Mouse (Mus musculus) G1E (cell line): ENCODE results near the gene Sgcb. TPM values are rescaled to one million over a fixed set of nuclear protein-coding genes. Genes with fewer than 3 reads are reported as not detected.

Experiments
- ATAC-seq: 2 replicates; pipeline ENCODE4 v1.8.0; 2016; ENCODE audit warnings: mild to moderate bottlenecking; ENCODE audit not compliant: insufficient number of reproducible peaks, poor library complexity, low FRiP score, severe bottlenecking; ENCODE audit errors: extremely low read depth
- DNase-seq: peaks from one replicate; pipeline ENCODE4 v3.0.0; 2012; ENCODE audit warnings: low spot score
- H3K27me3 ChIP-seq: 2 replicates; pipeline ENCODE4 v1.6.1; 2012; ENCODE audit warnings: mild to moderate bottlenecking, low read length, inconsistent platforms; ENCODE audit not compliant: insufficient read depth
- H3K36me3 ChIP-seq: replicated peaks from 2 replicates; pipeline ENCODE3; 2012; ENCODE audit warnings: mild to moderate bottlenecking, inconsistent platforms
- H3K4me1 ChIP-seq: 2 replicates; pipeline ENCODE4 v1.6.1; 2012; ENCODE audit warnings: low read depth, low read length, inconsistent platforms, mixed read lengths; ENCODE audit not compliant: insufficient read depth
- H3K4me3 ChIP-seq: 2 replicates; pipeline ENCODE4 v1.5.1; 2012; ENCODE audit warnings: low read depth, mild to moderate bottlenecking, inconsistent platforms, low read length, moderate library complexity, mixed read lengths
- H3K9me3 ChIP-seq: replicated peaks from 2 replicates; pipeline ENCODE4 v1.6.1; 2012; ENCODE audit warnings: inconsistent platforms
- CTCF ChIP-seq: IDR thresholded peaks from 2 replicates; pipeline ENCODE4 v1.5.1; 2012; ENCODE audit warnings: low read depth, low read length, inconsistent platforms, mixed read lengths
- GATA1 ChIP-seq: IDR thresholded peaks from 2 replicates; pipeline ENCODE4 v1.6.1; 2012; ENCODE audit warnings: borderline replicate concordance, low read length, inconsistent platforms, mixed read lengths
- GATA2 ChIP-seq: IDR thresholded peaks from 2 replicates; pipeline ENCODE4 v1.6.1; 2012; ENCODE audit warnings: low read depth, low read length, inconsistent platforms, borderline replicate concordance
- POLR2AphosphoS5 ChIP-seq: IDR thresholded peaks from 2 replicates; pipeline ENCODE4 v1.6.1; 2012; ENCODE audit warnings: low read depth, low read length, inconsistent platforms; ENCODE audit not compliant: insufficient replicate concordance
- TAL1 ChIP-seq: conservative IDR thresholded peaks from 2 replicates; pipeline ENCODE4 v1.6.1; 2012; ENCODE audit warnings: low read depth, low read length, inconsistent platforms, mixed read lengths
- polyA plus RNA-seq: library from polyadenylated mRNA; stranded (reverse); fragments of >175 nt; gene quantifications from 2 replicates; pipeline ENCODE4 v1.2.3, GENCODE M21; 2012
- total RNA-seq, 2 experiments: library from RNA; stranded (forward) in 1 of 2; stranded (reverse) in 1 of 2; fragments of 200-1000 nt in 1 of 2; fragments of >200 nt in 1 of 2; fragmentation: Nextera tagmentation in 1 of 2; gene quantifications; 2 replicates each; pipeline ENCODE4 v1.2.3; 2014 to 2017

The Sgcb gene
- total and polyA plus RNA-seq, 3 experiments, result 0.04 to 0.44 TPM; not detected in 1

DNA sequence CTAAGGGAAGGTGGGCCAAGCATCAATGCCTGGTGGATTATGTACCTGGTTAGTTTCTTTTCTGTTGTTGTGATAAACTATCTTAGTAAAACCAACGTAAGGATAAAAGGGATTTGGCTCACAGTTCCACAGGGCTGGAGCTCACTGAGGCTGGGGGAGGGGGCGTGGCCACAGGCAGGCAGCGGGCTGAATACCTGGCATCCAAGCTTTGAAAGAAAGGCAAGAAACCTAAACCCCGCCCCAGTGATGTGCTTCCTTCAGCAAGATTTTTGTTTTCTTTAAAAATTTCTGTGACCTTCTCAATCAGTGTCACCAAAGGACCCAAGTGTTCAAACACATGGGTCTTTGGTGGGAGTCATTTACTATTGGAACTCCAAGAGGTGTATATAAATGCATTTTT lies 20.0 kb downstream of the Sgcb start:
- TF ChIP-seq TAL1, result no peak
- no peak for TF ChIP-seq GATA2
- no peak for TF ChIP-seq GATA1
- TF ChIP-seq POLR2AphosphoS5, result no peak
- no peak for TF ChIP-seq CTCF
- no peak for DNase-seq
- ATAC-seq, result no peak
- H3K4me1 ChIP-seq, result peaks cover 19% of the 10 kb centered on the region
- no peaks in the 10 kb centered on the region for H3K36me3 ChIP-seq
- H3K9me3 ChIP-seq, result no peaks in the 10 kb centered on the region
- peaks cover 6% of the 10 kb centered on the region; the same call in 1 of the 2 replicates for H3K27me3 ChIP-seq
- no peak overlapping the region for H3K4me3 ChIP-seq

- TF ChIP-seq GATA2, result no peak
- no peak for TF ChIP-seq POLR2AphosphoS5
- TF ChIP-seq CTCF, result no peak
- TF ChIP-seq TAL1, result no peak
- TF ChIP-seq GATA1, result no peak
- Histone ChIP-seq H3K27me3 (peaks cover 6% of the 10 kb centered on the region; the same call in 1 of the 2 replicates), H3K4me1 (peaks cover 14% of the 10 kb centered on the region), H3K4me3 (no peak overlapping the region), H3K9me3 (no peaks in the 10 kb centered on the region), H3K36me3 (no peaks in the 10 kb centered on the region)
- ATAC-seq (no peak), DNase-seq (no peak)
Measured at GRCm38 (mm10) chr5:73626842-73627241, 20.7 kb downstream of the Sgcb start.

DNA sequence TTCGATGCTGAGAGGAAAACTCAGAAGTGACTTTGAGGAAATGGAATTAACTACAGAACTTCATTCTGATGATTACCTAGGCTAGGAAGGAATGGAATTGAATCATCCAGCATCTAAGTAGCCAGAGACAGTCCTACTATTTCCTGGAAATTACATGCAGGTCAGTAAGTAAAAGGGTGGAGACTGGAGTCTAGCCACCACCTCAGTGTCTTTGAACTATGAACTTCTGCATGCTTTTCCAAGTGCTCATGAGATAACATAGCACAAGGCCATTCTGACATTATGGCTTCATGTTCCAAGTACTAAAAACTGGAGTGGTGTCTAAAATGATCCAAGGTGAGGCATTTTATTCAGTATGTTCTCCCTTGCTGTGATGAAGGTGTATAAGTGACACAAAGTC lies 22.1 kb downstream of the Sgcb start:
- no peak overlapping the region for H3K4me3 ChIP-seq
- peaks cover 7% of the 10 kb centered on the region; the same call in 1 of the 2 replicates for H3K4me1 ChIP-seq
- no peaks in the 10 kb centered on the region for H3K9me3 ChIP-seq
- no peak for TF ChIP-seq CTCF
- TF ChIP-seq POLR2AphosphoS5, result no peak
- TF ChIP-seq GATA2, result no peak
- no peak for TF ChIP-seq GATA1
- TF ChIP-seq TAL1, result no peak
- DNase-seq (no peak), ATAC-seq (no peak)
- peaks cover 9% of the 10 kb centered on the region; the same call in 1 of the 2 replicates for H3K27me3 ChIP-seq
- no peaks in the 10 kb centered on the region for H3K36me3 ChIP-seq

DNA sequence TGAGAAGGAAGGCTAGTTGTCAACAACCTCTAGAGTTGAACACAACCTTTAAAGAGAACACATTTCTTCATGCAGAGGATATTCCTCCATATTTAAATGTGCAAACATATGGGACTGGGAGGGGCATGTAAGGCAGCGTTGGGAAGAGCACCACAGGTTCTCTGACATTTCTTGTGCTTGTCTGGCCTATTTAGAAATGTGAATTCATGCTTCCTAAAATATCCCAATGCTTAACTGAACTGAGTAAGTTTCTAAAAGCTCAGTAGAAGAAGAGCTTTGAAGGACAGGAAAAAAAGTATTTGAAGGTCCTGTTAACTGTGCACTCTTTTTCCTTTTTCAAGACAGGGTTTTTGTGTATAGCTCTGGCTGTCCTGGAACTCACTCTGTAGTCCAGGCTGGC lies 28.6 kb downstream of the Sgcb start:
- TF ChIP-seq TAL1, result no peak
- TF ChIP-seq GATA2, result no peak
- no peak for TF ChIP-seq POLR2AphosphoS5
- no peak for TF ChIP-seq CTCF
- no peak for TF ChIP-seq GATA1
- no peak overlapping the region for H3K4me3 ChIP-seq

DNA sequence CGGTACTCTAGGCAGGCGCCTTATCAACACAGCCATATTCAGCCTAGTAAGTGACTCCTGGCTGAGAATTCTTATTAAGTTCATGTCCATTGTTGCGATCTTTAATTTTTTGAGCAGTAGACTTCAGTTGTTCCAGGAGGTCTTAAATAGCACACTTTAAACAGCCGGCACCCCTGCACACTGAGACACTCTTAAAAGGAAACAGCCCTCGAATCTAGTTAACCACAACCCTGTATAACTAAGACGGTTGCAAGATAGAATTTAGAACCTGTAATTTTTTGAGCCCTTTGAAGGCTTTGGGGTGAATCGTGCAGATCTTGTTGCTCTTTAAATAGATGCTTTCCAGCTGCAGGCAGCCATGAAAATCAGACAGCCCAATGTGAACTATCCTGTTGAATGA lies 32.4 kb downstream of the Sgcb start:
- Histone ChIP-seq H3K9me3 (no peaks in the 10 kb centered on the region), H3K27me3 (peaks cover 6% of the 10 kb centered on the region), H3K36me3 (no peaks in the 10 kb centered on the region), H3K4me3 (no peak overlapping the region), H3K4me1 (no peaks in the 10 kb centered on the region)
- DNase-seq, result no peak
- ATAC-seq, result no peak
- TF ChIP-seq POLR2AphosphoS5 (no peak), CTCF (no peak), GATA1 (no peak), GATA2 (no peak), TAL1 (no peak)

More for the DNA sequence above, 28.6 kb downstream of the Sgcb start:
- peaks cover 7% of the 10 kb centered on the region; the same call in 1 of the 2 replicates for H3K27me3 ChIP-seq
- ATAC-seq (no peak), DNase-seq (no peak)
- H3K36me3 ChIP-seq, result no peaks in the 10 kb centered on the region
- no peaks in the 10 kb centered on the region for H3K4me1 ChIP-seq
- no peaks in the 10 kb centered on the region for H3K9me3 ChIP-seq

DNA sequence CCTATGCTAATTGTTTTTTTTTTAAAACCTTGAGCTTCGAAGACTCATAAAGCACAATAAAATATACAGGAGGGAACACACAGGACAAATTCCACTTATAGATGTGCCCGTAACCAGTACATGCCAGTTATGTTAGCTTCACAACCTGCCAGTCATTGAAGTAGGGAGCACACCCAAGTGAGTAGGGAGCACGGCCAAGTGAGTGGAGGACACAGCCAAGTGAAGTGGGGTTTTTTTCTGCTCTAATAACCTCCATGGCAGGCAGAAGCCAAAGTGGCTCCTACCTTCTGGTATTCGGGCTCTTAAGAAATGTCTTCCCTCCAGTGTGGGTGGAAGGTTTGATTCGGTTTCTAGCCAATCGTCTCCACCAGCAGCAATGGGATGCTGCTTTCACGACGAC lies 34.3 kb downstream of the Sgcb start:
- TF ChIP-seq POLR2AphosphoS5 (no peak), CTCF (no peak), GATA2 (no peak), TAL1 (no peak), GATA1 (no peak)
- Histone ChIP-seq H3K4me1 (no peaks in the 10 kb centered on the region), H3K27me3 (peaks cover 5% of the 10 kb centered on the region), H3K9me3 (no peaks in the 10 kb centered on the region), H3K36me3 (no peaks in the 10 kb centered on the region), H3K4me3 (no peak overlapping the region)
- DNase-seq (no peak), ATAC-seq (no peak)

GRCm38 (mm10) chr5:73611071-73611470 lies 36.5 kb downstream of the Sgcb start:
- no peak for DNase-seq
- ATAC-seq, result no peak
- H3K4me3 ChIP-seq, result no peak overlapping the region
- no peaks in the 10 kb centered on the region for H3K9me3 ChIP-seq
- H3K4me1 ChIP-seq, result no peaks in the 10 kb centered on the region
- peaks cover 5% of the 10 kb centered on the region for H3K27me3 ChIP-seq
- no peaks in the 10 kb centered on the region for H3K36me3 ChIP-seq
- no peak for TF ChIP-seq POLR2AphosphoS5
- no peak for TF ChIP-seq TAL1
- TF ChIP-seq GATA1, result no peak
- no peak for TF ChIP-seq CTCF
- TF ChIP-seq GATA2, result no peak
